Mouse (Mus musculus) heart, postnatal 0 days (tissue): ENCODE results near the gene Tox3.

Experiments
- CTCF ChIP-seq: IDR thresholded peaks from 2 replicates; pipeline ENCODE4 v1.5.1; 2016; ENCODE audit warnings: antibody characterized with exemption, control low read depth, low read depth
- EP300 ChIP-seq: IDR thresholded peaks from 2 replicates; pipeline ENCODE4 v1.6.1; 2016; ENCODE audit warnings: antibody characterized with exemption, low read depth

GRCm38 (mm10) chr8:90354782-90355181 is 6.6 kb upstream of the Tox3 start:
- TF ChIP-seq CTCF (no peak), EP300 (no peak)
